Mouse (Mus musculus): ENCODE results near the gene Pan3. TPM values are rescaled to one million over a fixed set of nuclear protein-coding genes. Genes with fewer than 3 reads are reported as not detected.

Gene Pan3
- total and polyA plus RNA-seq, 3 experiments, result 60.6 to 61.5 TPM; not detected in 1

DNA sequence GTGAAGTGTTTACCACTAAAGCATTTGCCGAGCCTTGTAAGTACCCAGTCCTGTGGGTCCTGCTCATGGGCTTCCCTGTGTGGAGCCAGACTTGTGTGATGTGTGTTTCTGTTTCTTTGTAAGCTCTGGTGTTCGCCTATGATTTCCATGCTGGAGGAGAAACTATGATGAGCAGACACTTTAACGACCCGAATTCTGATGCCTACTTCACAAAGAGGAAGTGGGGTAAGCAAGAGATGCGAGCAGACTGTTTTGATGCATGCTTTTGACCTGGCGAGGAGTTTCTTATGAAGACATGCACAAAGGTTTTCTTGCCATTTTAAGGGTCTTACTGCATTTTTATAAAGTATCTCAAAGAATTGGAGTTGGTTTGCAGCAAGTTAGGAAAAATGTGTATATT is 97.0 kb downstream of the Pan3 start:
- Histone ChIP-seq H3K4me1 (ENCODE audit: control insufficient read depth in 1 of 2, insufficient read depth in 2 of 2, low read length in 2 of 2) (no peaks in the 10 kb centered on the region), H3K9me3 (replicated peaks; ENCODE audit: insufficient read depth, low read length) (no peaks in the 10 kb centered on the region), H3K79me2 (ENCODE audit: control insufficient read depth, insufficient read depth, low read length, poor library complexity) (no peaks in the 10 kb centered on the region), H3K4me3 (ENCODE audit: control insufficient read depth in 1 of 2, insufficient read depth in 1 of 2, low read depth in 2 of 2, low read length in 2 of 2) (no peak overlapping the region), H3K27me3 (ENCODE audit: control insufficient read depth in 1 of 2, insufficient read depth in 2 of 2, low read length in 2 of 2) (no peaks in the 10 kb centered on the region), H3K27ac (ENCODE audit: control insufficient read depth, low read depth, low read length) (no peak overlapping the region), H3K9ac (ENCODE audit: control insufficient read depth, low read depth, low read length, poor library complexity, severe bottlenecking) (no peak overlapping the region), H3K36me3 (ENCODE audit: control insufficient read depth in 1 of 2, insufficient read depth in 2 of 2, low read length in 2 of 2) (peaks cover 0 to 59% of the 10 kb centered on the region in 2 experiments; a peak in 3 of 4 replicates)
- DNase-seq (ENCODE audit: low read depth, low spot score), result peak; percentile 29
- TF ChIP-seq ZMIZ1 (IDR thresholded peaks at IDR 0.05; ENCODE audit: low read depth, low read length) (no peak), MAFK (IDR thresholded peaks at IDR 0.05; ENCODE audit: borderline replicate concordance, low read depth, low read length) (no peak)

DNA sequence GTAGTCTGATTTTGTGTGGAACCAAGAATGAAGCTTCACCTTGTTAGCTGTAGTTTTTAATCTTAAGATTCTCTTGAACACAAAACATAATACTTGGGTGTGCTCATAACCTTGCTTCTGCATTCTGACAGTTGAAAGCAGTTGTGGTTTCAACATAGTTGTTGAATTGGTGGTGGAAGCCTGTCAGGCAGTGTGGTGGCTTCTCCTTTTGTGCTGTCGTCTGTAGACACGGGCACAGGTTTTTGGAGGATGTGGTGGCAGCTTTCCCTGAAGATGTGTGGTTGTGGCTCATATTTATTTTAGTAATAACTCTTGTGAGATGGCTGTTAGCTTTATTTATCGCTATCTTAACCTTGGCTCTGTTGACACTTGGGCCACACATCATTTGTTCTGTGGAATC is 97.8 kb downstream of the Pan3 start:
- Histone ChIP-seq H3K79me2 (ENCODE audit: control insufficient read depth, insufficient read depth, low read length, poor library complexity) (no peaks in the 10 kb centered on the region), H3K27ac (ENCODE audit: control insufficient read depth, low read depth, low read length) (no peak overlapping the region), H3K36me3 (ENCODE audit: control insufficient read depth in 1 of 2, insufficient read depth in 2 of 2, low read length in 2 of 2) (peaks cover 0 to 54% of the 10 kb centered on the region in 2 experiments; a peak in 3 of 4 replicates), H3K9me3 (replicated peaks; ENCODE audit: insufficient read depth, low read length) (no peaks in the 10 kb centered on the region), H3K4me1 (ENCODE audit: control insufficient read depth in 1 of 2, insufficient read depth in 2 of 2, low read length in 2 of 2) (no peaks in the 10 kb centered on the region), H3K4me3 (ENCODE audit: control insufficient read depth in 1 of 2, insufficient read depth in 1 of 2, low read depth in 2 of 2, low read length in 2 of 2) (no peak overlapping the region), H3K9ac (ENCODE audit: control insufficient read depth, low read depth, low read length, poor library complexity, severe bottlenecking) (no peak overlapping the region), H3K27me3 (ENCODE audit: control insufficient read depth in 1 of 2, insufficient read depth in 2 of 2, low read length in 2 of 2) (no peaks in the 10 kb centered on the region)
- DNase-seq (ENCODE audit: low read depth, low spot score), result peak; percentile 55
- no peak for TF ChIP-seq TCF12 (IDR thresholded peaks at IDR 0.05; ENCODE audit: low read depth, low read length)
- TF ChIP-seq ZNF384 (IDR thresholded peaks at IDR 0.05; ENCODE audit: low read depth, low read length), result no peak

DNA sequence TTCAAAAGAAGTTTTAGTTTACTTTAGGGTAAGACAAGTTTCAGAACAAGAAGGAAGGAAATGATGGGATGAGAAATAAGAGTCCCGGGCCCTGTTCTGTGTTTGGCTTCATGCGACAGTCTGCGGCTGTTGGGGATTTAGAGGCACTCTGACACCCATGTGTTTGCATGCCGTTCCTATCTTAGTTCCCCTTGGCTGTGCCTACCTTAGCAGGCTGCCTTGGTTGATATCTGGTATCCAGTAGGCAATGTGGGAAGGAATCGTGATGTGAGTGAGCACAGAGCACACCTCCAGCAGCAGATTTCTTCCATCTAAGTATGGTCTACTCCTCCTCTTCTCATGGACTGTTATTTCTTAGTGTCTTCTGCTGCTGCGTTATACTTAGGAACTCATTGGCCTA is 102.1 kb downstream of the Pan3 start:
- no peaks in the 10 kb centered on the region for H3K27me3 ChIP-seq (ENCODE audit: control insufficient read depth in 1 of 2, insufficient read depth in 2 of 2, low read length in 2 of 2)
- peaks cover 0 to 43% of the 10 kb centered on the region in 2 experiments; a peak in 2 of 4 replicates for H3K36me3 ChIP-seq (ENCODE audit: control insufficient read depth in 1 of 2, insufficient read depth in 2 of 2, low read length in 2 of 2)
- H3K9me3 ChIP-seq (replicated peaks; ENCODE audit: insufficient read depth, low read length), result no peaks in the 10 kb centered on the region
- no peak for TF ChIP-seq MAX (IDR thresholded peaks at IDR 0.05; ENCODE audit: low read length)
- TF ChIP-seq JUND (IDR thresholded peaks at IDR 0.05; ENCODE audit: low read depth, low read length), result no peak
- TF ChIP-seq SMC3 (IDR thresholded peaks at IDR 0.05; ENCODE audit: low read depth, low read length), result no peak
- no peak for TF ChIP-seq ETS1 (IDR thresholded peaks at IDR 0.05; ENCODE audit: low read depth, low read length)
- no peak for TF ChIP-seq ZMIZ1 (IDR thresholded peaks at IDR 0.05; ENCODE audit: low read depth, low read length)
- TF ChIP-seq MYC (IDR thresholded peaks at IDR 0.05; ENCODE audit: low read depth, low read length), result no peak
- no peak for TF ChIP-seq GABPA (IDR thresholded peaks at IDR 0.05; ENCODE audit: low read depth, low read length)
- TF ChIP-seq BHLHE40 (IDR thresholded peaks at IDR 0.05; ENCODE audit: borderline replicate concordance, low read depth, low read length), result no peak
- TF ChIP-seq CHD1 (IDR thresholded peaks at IDR 0.05; ENCODE audit: low read depth, low read length), result no peak
- no peak for TF ChIP-seq MAZ (IDR thresholded peaks at IDR 0.05; ENCODE audit: low read depth, low read length)
- TF ChIP-seq E2F4 (IDR thresholded peaks at IDR 0.05; ENCODE audit: borderline replicate concordance, low read depth, low read length), result no peak
- TF ChIP-seq USF2 (IDR thresholded peaks at IDR 0.05; ENCODE audit: borderline replicate concordance in 1 of 2, insufficient read depth in 1 of 2, low read depth in 1 of 2, low read length in 2 of 2), result no peak
- no peak overlapping the region for H3K27ac ChIP-seq (ENCODE audit: control insufficient read depth, low read depth, low read length)
- no peak overlapping the region for H3K4me3 ChIP-seq (ENCODE audit: control insufficient read depth in 1 of 2, insufficient read depth in 1 of 2, low read depth in 2 of 2, low read length in 2 of 2)
- H3K4me1 ChIP-seq (ENCODE audit: control insufficient read depth in 1 of 2, insufficient read depth in 2 of 2, low read length in 2 of 2), result no peaks in the 10 kb centered on the region
- DNase-seq (ENCODE audit: low read depth, low spot score), result no peak
- no peaks in the 10 kb centered on the region for H3K79me2 ChIP-seq (ENCODE audit: control insufficient read depth, insufficient read depth, low read length, poor library complexity)
- no peak overlapping the region for H3K9ac ChIP-seq (ENCODE audit: control insufficient read depth, low read depth, low read length, poor library complexity, severe bottlenecking)
